Mouse (Mus musculus) ES-E14 (cell line): ENCODE measurements around the gene Meox1.

Experiments
- CHD2 ChIP-seq: IDR thresholded peaks from 2 replicates; pipeline ENCODE4 v1.6.1; 2014; ENCODE audit warnings: mild to moderate bottlenecking, low read depth, low read length, inconsistent platforms
- ZC3H11A ChIP-seq: IDR thresholded peaks from 2 replicates; pipeline ENCODE4 v1.6.1; 2012; ENCODE audit warnings: low read depth, mild to moderate bottlenecking, inconsistent platforms, low read length, borderline replicate concordance
- ZNF384 ChIP-seq: IDR thresholded peaks from 2 replicates; pipeline ENCODE4 v1.6.1; 2012; ENCODE audit warnings: low read depth, low read length, inconsistent platforms

GRCm38 (mm10) chr11:101839426-101839825 lies 54.7 kb downstream of the Meox1 start:
- TF ChIP-seq ZNF384 (no peak), ZC3H11A (no peak), CHD2 (no peak)
